Mouse (Mus musculus): ENCODE data around the gene Fam19a2. TPM values are rescaled to one million over a fixed set of nuclear protein-coding genes. Genes with fewer than 3 reads are reported as not detected.

The Fam19a2 gene
- total and polyA plus RNA-seq, 2 experiments from 2014 or later = 0.16 TPM; not detected in 1

- no peaks in the 10 kb centered on the region for H3K4me1 ChIP-seq (ENCODE audit: control insufficient read depth, insufficient read depth)
- TF ChIP-seq CTCF (IDR thresholded peaks at IDR 0.05; ENCODE audit: low read depth) (no peak), EP300 (IDR thresholded peaks at IDR 0.05; ENCODE audit: low read depth) (no peak)
- H3K27me3 ChIP-seq (ENCODE audit: control insufficient read depth, insufficient read depth, low read length) = no peaks in the 10 kb centered on the region
- H3K9me3 ChIP-seq (replicated peaks; ENCODE audit: control insufficient read depth, low read length) = no peaks in the 10 kb centered on the region
- no peak overlapping the region for H3K9ac ChIP-seq (replicated peaks; ENCODE audit: low read depth, low read length)
- H3K4me2 ChIP-seq (ENCODE audit: low read depth, low read length) = no peak overlapping the region
- no peak overlapping the region for H3K27ac ChIP-seq (ENCODE audit: low read depth)
- ATAC-seq (ENCODE audit: insufficient read depth, low read depth) (no peak), DNase-seq (ENCODE audit: low spot score) (no peak)
- WGBS = 82% methylated on average over 6 of the region's 6 CpGs
- H3K4me3 ChIP-seq (ENCODE audit: low read depth, low read length) = no peak overlapping the region
- H3K36me3 ChIP-seq (replicated peaks; ENCODE audit: control insufficient read depth, insufficient read depth, low read length) = no peaks in the 10 kb centered on the region
Observed at GRCm38 (mm10) chr10:123357010-123357409, 93.2 kb downstream of the Fam19a2 start.

GRCm38 (mm10) chr10:123360492-123360891 is 96.7 kb downstream of the Fam19a2 start:
- ATAC-seq (ENCODE audit: insufficient read depth, low read depth) (no peak), DNase-seq (ENCODE audit: low spot score) (peak; percentile 8)
- Histone ChIP-seq H3K4me3 (ENCODE audit: low read depth, low read length) (0 out of 2 replicates have a peak overlapping the region, but pooled peaks have one; percentile 17), H3K27me3 (ENCODE audit: control insufficient read depth, insufficient read depth, low read length) (no peaks in the 10 kb centered on the region), H3K9ac (replicated peaks; ENCODE audit: low read depth, low read length) (no peak overlapping the region), H3K4me1 (ENCODE audit: control insufficient read depth, insufficient read depth) (no peaks in the 10 kb centered on the region), H3K4me2 (ENCODE audit: low read depth, low read length) (peak overlapping the region; percentile 21), H3K9me3 (replicated peaks; ENCODE audit: control insufficient read depth, low read length) (no peaks in the 10 kb centered on the region), H3K27ac (ENCODE audit: low read depth) (no peak overlapping the region), H3K36me3 (replicated peaks; ENCODE audit: control insufficient read depth, insufficient read depth, low read length) (no peaks in the 10 kb centered on the region)
- WGBS = 31% methylated on average over 14 of the region's 14 CpGs
- TF ChIP-seq EP300 (IDR thresholded peaks at IDR 0.05; ENCODE audit: low read depth) (no peak), CTCF (IDR thresholded peaks at IDR 0.05; ENCODE audit: low read depth) (no peak)

GRCm38 (mm10) chr10:123364628-123365027 is 100.8 kb downstream of the Fam19a2 start:
- ATAC-seq (ENCODE audit: insufficient read depth, low read depth) (no peak), DNase-seq (ENCODE audit: low spot score) (no peak)
- H3K4me2 ChIP-seq (ENCODE audit: low read depth, low read length) = no peak overlapping the region
- no peaks in the 10 kb centered on the region for H3K9me3 ChIP-seq (replicated peaks; ENCODE audit: control insufficient read depth, low read length)
- no peaks in the 10 kb centered on the region for H3K4me1 ChIP-seq (ENCODE audit: control insufficient read depth, insufficient read depth)
- H3K36me3 ChIP-seq (replicated peaks; ENCODE audit: control insufficient read depth, insufficient read depth, low read length) = no peaks in the 10 kb centered on the region
- no peak overlapping the region for H3K9ac ChIP-seq (replicated peaks; ENCODE audit: low read depth, low read length)
- H3K27ac ChIP-seq (ENCODE audit: low read depth) = no peak overlapping the region
- TF ChIP-seq CTCF (IDR thresholded peaks at IDR 0.05; ENCODE audit: low read depth) (no peak), EP300 (IDR thresholded peaks at IDR 0.05; ENCODE audit: low read depth) (no peak)
- WGBS = 48% methylated on average over 4 of the region's 4 CpGs
- H3K27me3 ChIP-seq (ENCODE audit: control insufficient read depth, insufficient read depth, low read length) = no peaks in the 10 kb centered on the region
- no peak overlapping the region for H3K4me3 ChIP-seq (ENCODE audit: low read depth, low read length)

GRCm38 (mm10) chr10:123367152-123367864 is 103.5 kb downstream of the Fam19a2 start:
- H3K9me3 ChIP-seq (replicated peaks; ENCODE audit: control insufficient read depth, low read length) = no peaks in the 10 kb centered on the region
- no peak overlapping the region for H3K9ac ChIP-seq (replicated peaks; ENCODE audit: low read depth, low read length)
- no peaks in the 10 kb centered on the region for H3K4me1 ChIP-seq (ENCODE audit: control insufficient read depth, insufficient read depth)
- no peak for TF ChIP-seq CTCF (IDR thresholded peaks at IDR 0.05; ENCODE audit: low read depth)
- no peak for TF ChIP-seq EP300 (IDR thresholded peaks at IDR 0.05; ENCODE audit: low read depth)
- no peak overlapping the region for H3K4me2 ChIP-seq (ENCODE audit: low read depth, low read length)
- WGBS = 72% methylated on average over 15 of the region's 15 CpGs
- ATAC-seq (ENCODE audit: insufficient read depth, low read depth) (no peak), DNase-seq (ENCODE audit: low spot score) (no peak)
- H3K27ac ChIP-seq (ENCODE audit: low read depth) = no peak overlapping the region
- H3K4me3 ChIP-seq (ENCODE audit: low read depth, low read length) = no peak overlapping the region
- no peaks in the 10 kb centered on the region for H3K36me3 ChIP-seq (replicated peaks; ENCODE audit: control insufficient read depth, insufficient read depth, low read length)
- no peaks in the 10 kb centered on the region for H3K27me3 ChIP-seq (ENCODE audit: control insufficient read depth, insufficient read depth, low read length)

GRCm38 (mm10) chr10:123383277-123383676 is 119.5 kb downstream of the Fam19a2 start:
- Histone ChIP-seq H3K27me3 (ENCODE audit: control insufficient read depth, insufficient read depth, low read length) (no peaks in the 10 kb centered on the region), H3K9ac (replicated peaks; ENCODE audit: low read depth, low read length) (no peak overlapping the region), H3K27ac (ENCODE audit: low read depth) (no peak overlapping the region), H3K9me3 (replicated peaks; ENCODE audit: control insufficient read depth, low read length) (no peaks in the 10 kb centered on the region), H3K36me3 (replicated peaks; ENCODE audit: control insufficient read depth, insufficient read depth, low read length) (no peaks in the 10 kb centered on the region), H3K4me1 (ENCODE audit: control insufficient read depth, insufficient read depth) (no peaks in the 10 kb centered on the region), H3K4me3 (ENCODE audit: low read depth, low read length) (no peak overlapping the region), H3K4me2 (ENCODE audit: low read depth, low read length) (no peak overlapping the region)
- WGBS = 40% methylated on average over 2 of the region's 2 CpGs
- TF ChIP-seq CTCF (IDR thresholded peaks at IDR 0.05; ENCODE audit: low read depth) (no peak), EP300 (IDR thresholded peaks at IDR 0.05; ENCODE audit: low read depth) (no peak)
- no peak for DNase-seq (ENCODE audit: low spot score)
- no peak for ATAC-seq (ENCODE audit: insufficient read depth, low read depth)

GRCm38 (mm10) chr10:123385641-123386040 is 121.8 kb downstream of the Fam19a2 start:
- no peak overlapping the region for H3K4me3 ChIP-seq (ENCODE audit: low read depth, low read length)
- H3K9me3 ChIP-seq (replicated peaks; ENCODE audit: control insufficient read depth, low read length) = no peaks in the 10 kb centered on the region
- WGBS = 52% methylated on average over 6 of the region's 6 CpGs
- DNase-seq (ENCODE audit: low spot score) = no peak
- no peak overlapping the region for H3K27ac ChIP-seq (ENCODE audit: low read depth)
- H3K4me2 ChIP-seq (ENCODE audit: low read depth, low read length) = no peak overlapping the region
- no peaks in the 10 kb centered on the region for H3K27me3 ChIP-seq (ENCODE audit: control insufficient read depth, insufficient read depth, low read length)
- TF ChIP-seq EP300 (IDR thresholded peaks at IDR 0.05; ENCODE audit: low read depth) (no peak), CTCF (IDR thresholded peaks at IDR 0.05; ENCODE audit: low read depth) (no peak)
- no peak for ATAC-seq (ENCODE audit: insufficient read depth, low read depth)
- H3K4me1 ChIP-seq (ENCODE audit: control insufficient read depth, insufficient read depth) = no peaks in the 10 kb centered on the region
- H3K36me3 ChIP-seq (replicated peaks; ENCODE audit: control insufficient read depth, insufficient read depth, low read length) = no peaks in the 10 kb centered on the region
- H3K9ac ChIP-seq (replicated peaks; ENCODE audit: low read depth, low read length) = no peak overlapping the region
